Mouse (Mus musculus) erythroblast, embryonic 14.5 days (primary cell): Measurements from ENCODE around the gene Slc29a3. TPM values are rescaled to one million over a fixed set of nuclear protein-coding genes. Genes with fewer than 3 reads are reported as not detected.
"Not testable (repeated sequence)": the region's sequence is repeated elsewhere in the genome, so short reads cannot be mapped to it uniquely, and the experiment has no call there.

Experiments used
- H3K27me3 ChIP-seq: 2 replicates; pipeline ENCODE4 v1.6.1; 2012; ENCODE audit warnings: inconsistent platforms; ENCODE audit not compliant: control insufficient read depth
- H3K36me3 ChIP-seq: 2 replicates; pipeline ENCODE4 v1.6.1; 2012; ENCODE audit warnings: mild to moderate bottlenecking, inconsistent platforms; ENCODE audit not compliant: control insufficient read depth
- H3K4me1 ChIP-seq: 2 replicates; pipeline ENCODE4 v1.6.1; 2012; ENCODE audit warnings: inconsistent platforms; ENCODE audit not compliant: control insufficient read depth
- H3K4me3 ChIP-seq: replicated peaks from 2 replicates; pipeline ENCODE3; 2012; ENCODE audit warnings: moderate library complexity, mild to moderate bottlenecking, inconsistent platforms
- H3K9me3 ChIP-seq: 2 replicates; pipeline ENCODE4 v1.6.1; 2012; ENCODE audit warnings: low read length, inconsistent platforms, mixed read lengths; ENCODE audit not compliant: control insufficient read depth
- GATA1 ChIP-seq: IDR thresholded peaks from 2 replicates; pipeline ENCODE4 v1.6.1; 2012; ENCODE audit warnings: low read length, inconsistent platforms, mixed read lengths
- TAL1 ChIP-seq: IDR thresholded peaks from 3 replicates; pipeline ENCODE4 v1.6.1; 2012; ENCODE audit warnings: low read length, inconsistent platforms, mixed read lengths
- polyA plus RNA-seq: library from polyadenylated mRNA; stranded (reverse); fragments of >175 nt; gene quantifications from 2 replicates; pipeline ENCODE4 v1.2.3, GENCODE M21; 2012

The Slc29a3 gene
- polyA plus RNA-seq, 1 experiment, result 0.01 TPM

- peaks cover 2% of the 10 kb centered on the region; the same call in 1 of the 2 replicates for H3K9me3 ChIP-seq
- peaks cover 8% of the 10 kb centered on the region; the same call in 1 of the 2 replicates for H3K36me3 ChIP-seq
- H3K27me3 ChIP-seq, result no peaks in the 10 kb centered on the region
- no peak overlapping the region for H3K4me3 ChIP-seq
- TF ChIP-seq GATA1 (no peak), TAL1 (no peak)
- no peaks in the 10 kb centered on the region; the same call in 1 of the 2 replicates for H3K4me1 ChIP-seq
Measured at GRCm38 (mm10) chr10:60746512-60746911, 6.1 kb downstream of the Slc29a3 start.

GRCm38 (mm10) chr10:60744543-60745290 is 7.9 kb downstream of the Slc29a3 start:
- H3K4me3 ChIP-seq, result no peak overlapping the region
- H3K27me3 ChIP-seq, result no peaks in the 10 kb centered on the region
- TF ChIP-seq GATA1 (no peak), TAL1 (no peak)
- peaks cover 2% of the 10 kb centered on the region; the same call in 1 of the 2 replicates for H3K9me3 ChIP-seq
- H3K4me1 ChIP-seq, result no peaks in the 10 kb centered on the region; the same call in 1 of the 2 replicates
- H3K36me3 ChIP-seq, result peaks cover 4% of the 10 kb centered on the region; the same call in 1 of the 2 replicates

- Histone ChIP-seq H3K36me3 (peaks cover 4% of the 10 kb centered on the region; the same call in 1 of the 2 replicates), H3K4me3 (no peak overlapping the region), H3K4me1 (no peaks in the 10 kb centered on the region; the same call in 1 of the 2 replicates), H3K9me3 (peaks cover 2% of the 10 kb centered on the region; the same call in 1 of the 2 replicates), H3K27me3 (no peaks in the 10 kb centered on the region)
- no peak for TF ChIP-seq GATA1
- TF ChIP-seq TAL1, result no peak
Measured at GRCm38 (mm10) chr10:60743681-60744080, 8.9 kb downstream of the Slc29a3 start.

GRCm38 (mm10) chr10:60742942-60743341 is 9.7 kb downstream of the Slc29a3 start:
- no peaks in the 10 kb centered on the region for H3K27me3 ChIP-seq
- H3K9me3 ChIP-seq, result peaks cover 2% of the 10 kb centered on the region; the same call in 1 of the 2 replicates
- TF ChIP-seq GATA1, result no peak
- no peak for TF ChIP-seq TAL1
- no peak overlapping the region for H3K4me3 ChIP-seq
- no peaks in the 10 kb centered on the region; the same call in 1 of the 2 replicates for H3K4me1 ChIP-seq
- peaks cover 2% of the 10 kb centered on the region; the same call in 1 of the 2 replicates for H3K36me3 ChIP-seq

- not testable (repeated sequence) for H3K9me3 ChIP-seq, H3K4me3 ChIP-seq, H3K36me3 ChIP-seq, H3K4me1 ChIP-seq, H3K27me3 ChIP-seq
Measured at GRCm38 (mm10) chr10:60742296-60742695, 10.3 kb downstream of the Slc29a3 start.

- Histone ChIP-seq H3K9me3 (peaks cover 2% of the 10 kb centered on the region; the same call in 1 of the 2 replicates), H3K27me3 (no peaks in the 10 kb centered on the region), H3K4me3 (no peak overlapping the region), H3K4me1 (no peaks in the 10 kb centered on the region), H3K36me3 (peaks cover 2% of the 10 kb centered on the region; the same call in 1 of the 2 replicates)
- TF ChIP-seq GATA1, result no peak
- no peak for TF ChIP-seq TAL1
Measured at GRCm38 (mm10) chr10:60741435-60741834, 11.2 kb downstream of the Slc29a3 start.

GRCm38 (mm10) chr10:60739619-60740363 is 12.8 kb downstream of the Slc29a3 start:
- Histone ChIP-seq H3K4me3 (no peak overlapping the region), H3K4me1 (no peaks in the 10 kb centered on the region), H3K27me3 (no peaks in the 10 kb centered on the region), H3K9me3 (peaks cover 2% of the 10 kb centered on the region; the same call in 1 of the 2 replicates), H3K36me3 (peaks cover 2% of the 10 kb centered on the region; the same call in 1 of the 2 replicates)
- no peak for TF ChIP-seq TAL1
- no peak for TF ChIP-seq GATA1

- Histone ChIP-seq H3K36me3 (peaks cover 2% of the 10 kb centered on the region; the same call in 1 of the 2 replicates), H3K9me3 (peaks cover 2% of the 10 kb centered on the region; the same call in 1 of the 2 replicates)
- TF ChIP-seq GATA1, result no peak
- TF ChIP-seq TAL1, result no peak
Measured at GRCm38 (mm10) chr10:60737886-60738640, 14.5 kb downstream of the Slc29a3 start.

More at GRCm38 (mm10) chr10:60737886-60738640, 14.5 kb downstream of the Slc29a3 start:
- H3K4me3 ChIP-seq, result no peak overlapping the region
- no peaks in the 10 kb centered on the region for H3K27me3 ChIP-seq
- no peaks in the 10 kb centered on the region for H3K4me1 ChIP-seq
